Mouse (Mus musculus): ENCODE data around the gene Serpinh1. TPM values are rescaled to one million over a fixed set of nuclear protein-coding genes. Genes with fewer than 3 reads are reported as not detected.

Gene Serpinh1
- polyA plus RNA-seq (2016; fragmentation: Nextera tagmentation; extraction: Ambion mirVana) = 1,171 and 1,177 TPM in 2 replicates

DNA sequence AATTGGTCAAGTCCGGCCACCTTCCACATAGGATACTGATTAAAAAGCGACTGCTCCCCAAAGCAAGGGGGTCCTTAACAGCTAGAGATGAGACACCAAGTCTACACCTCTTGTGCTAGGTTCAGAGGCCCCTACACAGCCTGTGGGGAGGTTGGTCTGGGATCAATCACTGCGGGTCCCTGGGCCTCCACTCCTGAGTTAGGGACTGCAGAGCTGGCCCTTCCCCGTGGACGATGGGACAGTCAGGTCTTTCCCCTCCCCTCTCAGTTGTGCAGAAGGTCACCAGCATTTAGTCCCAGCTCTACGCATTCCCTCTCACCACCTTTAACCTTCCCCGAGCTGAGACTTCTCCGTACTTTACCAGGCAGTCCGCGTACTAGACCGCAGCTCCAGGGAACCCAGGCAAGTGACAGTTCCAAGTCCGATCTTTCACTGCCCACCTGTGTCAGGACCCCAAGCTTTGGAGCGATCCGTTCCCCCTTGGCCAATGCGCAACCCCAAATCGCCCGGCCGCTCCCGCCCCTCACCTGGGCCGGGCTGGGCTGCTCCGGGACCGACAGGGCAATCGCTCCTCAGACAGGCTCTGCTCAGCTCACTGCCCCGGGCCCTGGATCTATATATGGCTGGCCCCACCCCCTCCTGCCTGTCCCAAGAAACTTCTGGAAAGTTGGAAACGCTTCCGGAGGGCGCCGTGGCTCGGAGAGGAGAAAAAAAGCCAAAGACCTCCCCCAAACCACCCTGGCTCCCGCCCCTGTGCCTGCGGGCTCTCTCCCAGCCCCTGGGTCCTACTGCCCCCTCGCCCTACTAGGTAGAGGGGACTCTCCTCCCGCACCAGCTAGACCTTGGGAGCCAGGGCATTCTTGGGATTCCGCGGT lies at the start of gene Serpinh1:
Gene Serpinh1 (minus strand): TSS at position 714 of the 875 bp plus-strand sequence.
- Histone ChIP-seq H3K4me1 (peaks cover 87% of the 10 kb centered on the region), H3K27ac (peak within 1 kb of the TSS; percentile 97), H3K36me3 (peaks cover 39% of the 10 kb centered on the region), H3K27me3 (ENCODE audit: low read depth, poor library complexity, severe bottlenecking) (no peaks in the 10 kb centered on the region), H3K9me3 (replicated peaks) (no peaks in the 10 kb centered on the region), H3K4me3 (peak within 1 kb of the TSS; percentile 91)
- under 1% methylated on average over 35 of the region's 35 CpGs for WGBS
- DNase-seq (ENCODE audit: low spot score) = peak; percentile 91

DNA sequence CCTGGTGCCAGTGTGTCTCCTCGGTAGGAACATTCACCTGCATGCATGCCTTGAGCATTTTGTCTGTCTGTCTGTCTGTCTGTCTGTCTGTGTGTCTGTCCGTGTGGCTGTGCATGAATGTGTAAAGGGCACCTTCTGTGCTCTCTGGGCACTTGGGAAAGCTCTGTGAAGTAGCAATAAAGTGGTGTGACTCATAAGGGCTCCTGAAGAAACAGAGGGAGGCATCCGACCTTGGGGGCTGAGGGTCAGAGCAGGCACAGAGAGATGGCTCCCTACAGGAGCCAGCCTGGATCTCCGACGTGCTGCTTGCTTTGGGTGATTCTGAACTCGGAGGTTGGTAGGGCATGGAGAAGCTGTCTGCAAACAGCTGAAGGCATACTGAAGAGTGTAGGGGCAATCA lies 49.4 kb upstream of the Serpinh1 start:
- H3K4me3 ChIP-seq = no peak overlapping the region
- no peak for DNase-seq (ENCODE audit: low spot score)
- no peaks in the 10 kb centered on the region for H3K9me3 ChIP-seq (replicated peaks)
- WGBS = 71% methylated on average over 6 of the region's 6 CpGs
- no peaks in the 10 kb centered on the region for H3K27me3 ChIP-seq (ENCODE audit: low read depth, poor library complexity, severe bottlenecking)
- H3K27ac ChIP-seq = no peak overlapping the region
- H3K36me3 ChIP-seq = no peaks in the 10 kb centered on the region
- peaks cover 30% of the 10 kb centered on the region for H3K4me1 ChIP-seq

GRCm38 (mm10) chr7:99401373-99401772 lies 48.3 kb upstream of the Serpinh1 start:
- WGBS = 84% methylated on average over 8 of the region's 8 CpGs
- Histone ChIP-seq H3K9me3 (replicated peaks) (no peaks in the 10 kb centered on the region), H3K27me3 (ENCODE audit: low read depth, poor library complexity, severe bottlenecking) (no peaks in the 10 kb centered on the region), H3K4me1 (peaks cover 36% of the 10 kb centered on the region), H3K4me3 (no peak overlapping the region), H3K27ac (0 out of 2 replicates have a peak overlapping the region, but pooled peaks have one; percentile 21), H3K36me3 (no peaks in the 10 kb centered on the region)
- no peak for DNase-seq (ENCODE audit: low spot score)

- H3K36me3 ChIP-seq = no peaks in the 10 kb centered on the region
- H3K27ac ChIP-seq = no peak overlapping the region
- WGBS = 77% methylated on average over 11 of the region's 11 CpGs
- no peaks in the 10 kb centered on the region for H3K9me3 ChIP-seq (replicated peaks)
- H3K27me3 ChIP-seq (ENCODE audit: low read depth, poor library complexity, severe bottlenecking) = no peaks in the 10 kb centered on the region
- DNase-seq (ENCODE audit: low spot score) = no peak
- H3K4me3 ChIP-seq = no peak overlapping the region
- H3K4me1 ChIP-seq = peaks cover 44% of the 10 kb centered on the region
These were observed 44.1 kb upstream of the Serpinh1 start for GRCm38 (mm10) chr7:99396994-99397659.

DNA sequence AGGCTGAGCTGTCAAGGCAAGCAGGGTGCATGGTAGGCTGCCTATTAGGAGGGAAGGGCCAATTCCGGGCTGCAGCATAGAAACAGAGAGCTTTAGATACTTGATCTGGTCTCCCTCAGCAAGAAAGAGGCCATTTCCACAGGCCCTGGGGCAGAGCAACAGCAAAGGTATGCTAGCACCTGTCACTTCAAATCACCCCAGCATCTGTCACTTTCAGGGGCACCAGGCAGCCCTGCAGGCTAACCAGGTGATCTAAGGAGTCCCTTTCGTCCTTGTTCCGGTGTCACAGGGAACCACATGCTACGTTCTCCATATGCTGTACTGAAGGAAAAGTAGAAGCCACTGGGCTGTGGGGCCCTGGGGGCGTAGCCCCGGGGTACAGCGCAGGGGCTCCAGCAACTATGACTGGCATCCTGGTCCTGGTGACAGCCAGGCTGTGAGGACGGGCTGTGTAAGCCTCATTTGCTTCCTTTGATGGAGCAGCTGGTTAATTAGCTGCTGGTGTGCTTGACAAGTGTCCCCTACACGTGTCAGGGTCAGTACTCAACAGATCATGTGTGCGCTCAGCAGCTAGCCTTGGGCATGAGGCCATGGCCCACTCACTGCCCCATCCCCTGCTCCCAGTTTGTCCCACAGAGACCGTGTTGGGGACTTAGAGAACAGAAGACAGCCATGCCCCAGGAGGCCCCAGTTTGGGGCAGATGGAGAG lies 43.0 kb upstream of the Serpinh1 start:
- 67% methylated on average over 11 of the region's 11 CpGs for WGBS
- peaks cover 39% of the 10 kb centered on the region for H3K4me1 ChIP-seq
- DNase-seq (ENCODE audit: low spot score) = no peak

DNA sequence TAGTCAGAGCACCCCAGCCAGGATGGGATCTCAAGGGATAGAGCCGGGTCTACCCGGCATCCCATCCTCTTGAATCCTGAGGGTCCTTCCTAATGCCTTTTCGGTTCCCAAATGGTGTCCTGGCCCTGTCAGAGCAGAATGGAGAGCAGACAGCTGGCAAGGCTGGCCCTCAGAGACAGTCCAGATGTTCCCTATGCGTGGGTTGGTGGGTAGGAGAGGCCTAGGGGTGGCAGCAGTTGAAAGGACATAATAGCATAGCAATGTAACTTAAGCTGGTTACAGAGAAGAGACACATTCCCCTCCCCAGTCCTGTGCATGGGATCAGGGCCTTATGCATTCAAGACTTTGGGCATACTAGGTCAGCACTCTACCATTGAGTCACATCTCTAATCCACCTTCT lies 42.3 kb upstream of the Serpinh1 start:
- no peak for DNase-seq (ENCODE audit: low spot score)
- Histone ChIP-seq H3K27me3 (ENCODE audit: low read depth, poor library complexity, severe bottlenecking) (no peaks in the 10 kb centered on the region), H3K27ac (0 out of 2 replicates have a peak overlapping the region, but pooled peaks have one; percentile 11), H3K9me3 (replicated peaks) (no peaks in the 10 kb centered on the region), H3K36me3 (0 out of 2 replicates have a peak, but pooled peaks cover 3% of the 10 kb centered on the region), H3K4me3 (no peak overlapping the region), H3K4me1 (peaks cover 43% of the 10 kb centered on the region)
- WGBS = 85% methylated on average over 4 of the region's 4 CpGs

More for the DNA sequence above, 43.0 kb upstream of the Serpinh1 start:
- H3K4me3 ChIP-seq = no peak overlapping the region
- H3K27me3 ChIP-seq (ENCODE audit: low read depth, poor library complexity, severe bottlenecking) = no peaks in the 10 kb centered on the region
- H3K36me3 ChIP-seq = 0 out of 2 replicates have a peak, but pooled peaks cover 3% of the 10 kb centered on the region
- peak overlapping the region; percentile 37; the same call in 1 of the 2 replicates for H3K27ac ChIP-seq
- H3K9me3 ChIP-seq (replicated peaks) = no peaks in the 10 kb centered on the region

- Histone ChIP-seq H3K4me1 (peaks cover 57% of the 10 kb centered on the region), H3K27ac (peak overlapping the region; percentile 17; the same call in 1 of the 2 replicates), H3K4me3 (no peak overlapping the region), H3K9me3 (replicated peaks) (no peaks in the 10 kb centered on the region), H3K27me3 (ENCODE audit: low read depth, poor library complexity, severe bottlenecking) (no peaks in the 10 kb centered on the region), H3K36me3 (0 out of 2 replicates have a peak, but pooled peaks cover 3% of the 10 kb centered on the region)
- whole genome bisulfite sequencing = 87% methylated on average over 13 of the region's 13 CpGs
- no peak for DNase-seq (ENCODE audit: low spot score)
These were observed 40.8 kb upstream of the Serpinh1 start for GRCm38 (mm10) chr7:99393711-99394325.

GRCm38 (mm10) chr7:99392696-99393095 lies 39.7 kb upstream of the Serpinh1 start:
- Histone ChIP-seq H3K36me3 (0 out of 2 replicates have a peak, but pooled peaks cover 3% of the 10 kb centered on the region), H3K4me3 (no peak overlapping the region), H3K27me3 (ENCODE audit: low read depth, poor library complexity, severe bottlenecking) (no peaks in the 10 kb centered on the region), H3K9me3 (replicated peaks) (no peaks in the 10 kb centered on the region), H3K27ac (no peak overlapping the region), H3K4me1 (peaks cover 60% of the 10 kb centered on the region)
- DNase-seq (ENCODE audit: low spot score) = no peak
- 81% methylated on average over 2 of the region's 2 CpGs for WGBS

DNA sequence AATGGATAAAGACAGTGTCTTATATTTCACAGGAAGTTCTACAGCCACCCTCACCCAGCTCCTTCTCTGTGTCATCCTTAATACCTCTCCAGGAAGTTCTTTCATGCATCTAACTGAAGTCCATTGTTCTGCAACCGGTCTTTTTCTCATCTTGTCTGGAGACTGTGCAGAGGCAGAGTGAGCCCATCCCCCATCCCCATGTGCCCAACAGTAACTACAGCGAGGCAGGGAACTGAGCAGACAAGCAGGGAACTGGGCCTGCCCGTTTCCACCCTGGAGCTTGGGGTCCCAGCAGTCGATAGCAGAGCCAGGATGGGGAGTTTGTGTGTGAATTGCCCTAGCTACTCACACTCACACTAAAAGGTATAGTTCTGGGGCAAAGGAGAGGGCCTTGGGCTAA lies 37.5 kb upstream of the Serpinh1 start:
- Histone ChIP-seq H3K27ac (peak overlapping the region; percentile 74), H3K27me3 (ENCODE audit: low read depth, poor library complexity, severe bottlenecking) (no peaks in the 10 kb centered on the region), H3K36me3 (peaks cover 7% of the 10 kb centered on the region; the same call in 1 of the 2 replicates), H3K4me3 (no peak overlapping the region), H3K9me3 (replicated peaks) (no peaks in the 10 kb centered on the region), H3K4me1 (peaks cover 61% of the 10 kb centered on the region)
- WGBS = 50% methylated on average over 4 of the region's 4 CpGs
- DNase-seq (ENCODE audit: low spot score) = no peak

DNA sequence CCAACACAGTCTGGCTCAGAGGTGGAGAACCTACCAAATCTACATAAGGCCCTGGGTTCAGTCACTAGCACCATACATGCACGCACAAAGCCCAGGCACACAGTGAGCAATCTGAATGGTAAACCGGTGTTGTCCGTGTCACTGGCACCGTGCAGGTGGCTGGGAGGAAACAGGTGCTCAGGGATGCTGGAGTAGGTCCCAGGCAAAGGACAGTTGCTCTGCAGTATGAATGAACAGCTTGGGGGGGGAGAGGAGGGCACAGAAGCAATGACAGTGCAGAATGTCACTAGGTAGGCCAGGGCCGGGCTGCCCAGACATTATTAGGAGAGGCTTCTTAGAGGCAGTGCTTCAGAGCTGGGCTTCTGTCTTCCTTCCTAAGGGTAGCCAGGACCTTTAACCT lies 34.3 kb upstream of the Serpinh1 start:
- Histone ChIP-seq H3K4me1 (peaks cover 76% of the 10 kb centered on the region), H3K36me3 (peaks cover 7% of the 10 kb centered on the region; the same call in 1 of the 2 replicates), H3K9me3 (replicated peaks) (no peaks in the 10 kb centered on the region), H3K27me3 (ENCODE audit: low read depth, poor library complexity, severe bottlenecking) (peaks cover 16% of the 10 kb centered on the region), H3K27ac (peak overlapping the region; percentile 31; the same call in 1 of the 2 replicates), H3K4me3 (no peak overlapping the region)
- WGBS = 90% methylated on average over 5 of the region's 5 CpGs
- DNase-seq (ENCODE audit: low spot score) = no peak

DNA sequence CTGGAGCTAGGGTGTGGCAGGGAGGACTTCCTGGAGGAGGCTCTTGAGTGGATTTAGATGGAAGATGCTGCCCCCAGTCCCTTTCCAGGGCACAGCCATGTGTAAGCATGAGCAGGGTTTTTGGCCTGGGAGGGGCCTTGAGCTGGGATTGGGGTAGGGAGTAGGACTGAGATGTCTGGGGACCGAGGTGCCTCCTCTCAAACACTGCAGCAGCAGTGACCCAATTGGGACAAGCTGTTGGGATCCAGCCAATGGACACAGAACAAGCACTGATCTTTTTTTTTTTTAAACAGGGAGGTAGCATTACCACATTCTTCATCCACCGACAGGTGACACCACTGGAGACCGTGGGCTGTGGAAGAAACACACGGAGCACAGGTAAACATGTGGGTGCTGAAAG lies 33.8 kb upstream of the Serpinh1 start:
- peaks cover 82% of the 10 kb centered on the region for H3K4me1 ChIP-seq
- DNase-seq (ENCODE audit: low spot score) = no peak
- WGBS = 92% methylated on average over 4 of the region's 4 CpGs

GRCm38 (mm10) chr7:99386030-99386429 lies 33.0 kb upstream of the Serpinh1 start:
- peaks cover 4% of the 10 kb centered on the region; the same call in 1 of the 2 replicates for H3K36me3 ChIP-seq
- H3K4me1 ChIP-seq = peaks cover 84% of the 10 kb centered on the region
- H3K4me3 ChIP-seq = no peak overlapping the region
- no peak for DNase-seq (ENCODE audit: low spot score)
- H3K9me3 ChIP-seq (replicated peaks) = no peaks in the 10 kb centered on the region
- H3K27ac ChIP-seq = peak overlapping the region; percentile 34; the same call in 1 of the 2 replicates
- WGBS = 46% methylated on average over 5 of the region's 5 CpGs
- H3K27me3 ChIP-seq (ENCODE audit: low read depth, poor library complexity, severe bottlenecking) = peaks cover 23% of the 10 kb centered on the region

More for the DNA sequence above, 33.8 kb upstream of the Serpinh1 start:
- peaks cover 7% of the 10 kb centered on the region; the same call in 1 of the 2 replicates for H3K36me3 ChIP-seq
- 0 out of 2 replicates have a peak overlapping the region, but pooled peaks have one; percentile 31 for H3K27ac ChIP-seq
- H3K27me3 ChIP-seq (ENCODE audit: low read depth, poor library complexity, severe bottlenecking) = peaks cover 21% of the 10 kb centered on the region
- no peak overlapping the region for H3K4me3 ChIP-seq
- H3K9me3 ChIP-seq (replicated peaks) = no peaks in the 10 kb centered on the region

Data from limb, embryonic 10.5 days (tissue).